Mouse (Mus musculus) small intestine, adult 2 months (tissue): ENCODE data around the gene Mlec.
A peak's percentile ranks its signal among the peaks of the same experiment; 100 is the strongest.

Experiments
- CTCF ChIP-seq: fragments of 200-500 bp; IDR thresholded peaks from 2 replicates; pipeline ENCODE4 v1.5.1; 2012; ENCODE audit warnings: low read depth, mild to moderate bottlenecking, control low read depth, inconsistent platforms, low read length, moderate library complexity, mixed read lengths; ENCODE audit not compliant: insufficient replicate concordance, insufficient read length; ENCODE audit errors: extremely low read depth
- POLR2A ChIP-seq: fragments of 200-500 bp; IDR thresholded peaks from 2 replicates; pipeline ENCODE4 v1.6.1; 2012; ENCODE audit warnings: low read depth, mild to moderate bottlenecking, control low read depth, inconsistent platforms, low read length, moderate library complexity

GRCm38 (mm10) chr5:115187188-115188131 is 29.5 kb upstream of the Mlec start:
- peak; percentile 84; the same call in 1 of the 2 replicates for TF ChIP-seq CTCF
- no peak; the same call in 1 of the 2 replicates for TF ChIP-seq POLR2A
